Mouse (Mus musculus) embryonic facial prominence, embryonic 10.5 days (tissue): ENCODE results near the gene Plod2. TPM values are rescaled to one million over a fixed set of nuclear protein-coding genes. Genes with fewer than 3 reads are reported as not detected.

Source experiments
- DNase-seq: peaks from one replicate; pipeline ENCODE4 v3.0.0-alpha.2; 2017; ENCODE audit warnings: low spot score
- H3K27ac ChIP-seq: fragments of 300-500 bp; sonication (generic); replicated peaks from 2 replicates; pipeline ENCODE4 v1.5.1; 2016; ENCODE audit warnings: mild to moderate bottlenecking
- H3K27me3 ChIP-seq: fragments of 300-500 bp; sonication (generic); replicated peaks from 2 replicates; pipeline ENCODE4 v1.6.1; 2016; ENCODE audit warnings: low read depth, mild to moderate bottlenecking; ENCODE audit not compliant: poor library complexity, severe bottlenecking
- H3K36me3 ChIP-seq: fragments of 300-500 bp; sonication (generic); replicated peaks from 2 replicates; pipeline ENCODE4 v1.6.1; 2016; ENCODE audit warnings: mild to moderate bottlenecking, moderate library complexity
- H3K4me1 ChIP-seq: fragments of 300-500 bp; sonication (generic); 2 replicates; pipeline ENCODE4 v1.6.1; 2016
- H3K4me3 ChIP-seq: fragments of 300-500 bp; sonication (generic); 2 replicates; pipeline ENCODE4 v1.5.1; 2016; ENCODE audit warnings: mild to moderate bottlenecking, moderate library complexity
- H3K9me3 ChIP-seq: fragments of 300-500 bp; sonication (generic); 2 replicates; pipeline ENCODE4 v1.6.1; 2016; ENCODE audit warnings: mild to moderate bottlenecking
- WGBS: fragments of 180-500 bp; shearing (Covaris S2); methylation state at CpG from one replicate; pipeline ENCODE4 v1.1.7; 2016; 5-methylcytosine and 5-hydroxymethylcytosine counted together
- polyA plus RNA-seq: library from polyadenylated mRNA; unstranded; fragments of >200 nt; fragmentation: Nextera tagmentation; extraction: Ambion mirVana; gene quantifications from 2 replicates; pipeline ENCODE4 v1.2.1, GENCODE M21; 2016

The Plod2 gene
- polyA plus RNA-seq, 1 experiment from 2014 or later, result 29.9 TPM

DNA sequence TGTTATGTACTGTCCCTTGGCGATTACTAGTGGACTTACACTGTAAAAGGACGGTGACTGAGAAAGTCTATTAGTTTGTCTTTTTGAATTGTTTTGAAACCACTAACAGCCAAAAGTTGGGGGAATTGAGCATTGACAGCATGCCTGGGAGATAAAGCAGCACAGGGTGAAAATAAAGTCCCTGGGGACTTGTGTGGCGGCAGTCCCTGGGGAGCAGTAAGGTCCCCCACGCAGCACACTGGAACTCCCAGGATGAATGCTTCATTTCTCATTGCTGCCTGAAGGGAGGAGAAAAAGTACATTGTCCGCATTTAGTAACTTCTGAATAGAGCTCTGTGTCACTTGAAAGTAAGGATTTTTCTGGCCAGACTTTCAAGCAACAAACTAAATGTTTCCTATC lies 49.5 kb downstream of the Plod2 start:
- no peak overlapping the region for H3K27ac ChIP-seq
- no peak overlapping the region for H3K4me3 ChIP-seq
- H3K9me3 ChIP-seq, result no peaks in the 10 kb centered on the region
- peaks cover 41% of the 10 kb centered on the region for H3K36me3 ChIP-seq
- no peaks in the 10 kb centered on the region for H3K27me3 ChIP-seq
- H3K4me1 ChIP-seq, result peaks cover 15% of the 10 kb centered on the region
- no peak for DNase-seq
- WGBS, result 70% methylated on average over 5 of the region's 5 CpGs

DNA sequence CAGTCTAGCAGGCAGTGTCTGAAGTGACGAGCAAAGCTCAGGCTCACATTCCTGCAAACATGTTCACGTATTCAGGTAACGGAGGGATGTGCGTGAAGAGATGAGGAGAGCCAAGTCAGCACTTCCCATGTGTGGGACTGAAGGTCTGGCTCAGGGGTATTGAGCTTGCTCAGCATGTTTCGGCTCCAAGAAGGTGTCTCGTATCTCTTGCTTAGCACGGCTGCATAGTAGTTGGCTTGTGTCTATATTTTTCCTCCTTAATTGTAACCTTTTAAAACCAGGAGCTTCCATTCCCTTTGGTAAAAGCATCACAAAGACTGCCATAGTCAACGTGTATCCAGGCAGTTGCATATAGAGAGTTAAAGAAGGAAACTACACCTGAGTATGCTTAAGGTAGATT lies 50.7 kb downstream of the Plod2 start:
- H3K9me3 ChIP-seq, result no peaks in the 10 kb centered on the region
- no peak overlapping the region for H3K27ac ChIP-seq
- peaks cover 17% of the 10 kb centered on the region for H3K4me1 ChIP-seq
- 88% methylated on average over 8 of the region's 8 CpGs for WGBS
- no peak for DNase-seq
- no peaks in the 10 kb centered on the region for H3K27me3 ChIP-seq
- H3K36me3 ChIP-seq, result peaks cover 39% of the 10 kb centered on the region
- H3K4me3 ChIP-seq, result no peak overlapping the region

DNA sequence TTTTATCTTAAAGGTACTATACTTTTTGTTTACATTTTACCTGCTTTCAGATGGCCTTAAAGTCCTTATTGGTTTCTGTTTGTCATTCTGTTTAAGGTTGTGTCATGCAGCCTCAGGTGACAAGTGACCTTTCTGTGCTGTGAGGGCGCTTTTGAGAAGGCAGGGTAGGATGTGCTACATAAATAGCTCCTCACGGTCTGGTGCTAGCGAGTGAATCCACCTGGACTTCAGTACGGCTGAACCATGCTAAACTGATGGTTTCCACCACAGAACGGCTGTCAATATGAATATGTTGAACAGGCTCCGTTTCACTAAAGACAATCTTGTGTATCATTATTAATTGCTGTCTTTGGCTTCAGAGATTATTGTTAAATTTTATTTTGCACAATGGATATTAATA lies 52.5 kb downstream of the Plod2 start:
- DNase-seq, result no peak
- no peaks in the 10 kb centered on the region for H3K27me3 ChIP-seq
- H3K4me3 ChIP-seq, result no peak overlapping the region
- peaks cover 29% of the 10 kb centered on the region for H3K36me3 ChIP-seq
- 71% methylated on average over 6 of the region's 6 CpGs for WGBS
- no peaks in the 10 kb centered on the region for H3K9me3 ChIP-seq
- peaks cover 17% of the 10 kb centered on the region for H3K4me1 ChIP-seq
- H3K27ac ChIP-seq, result no peak overlapping the region

DNA sequence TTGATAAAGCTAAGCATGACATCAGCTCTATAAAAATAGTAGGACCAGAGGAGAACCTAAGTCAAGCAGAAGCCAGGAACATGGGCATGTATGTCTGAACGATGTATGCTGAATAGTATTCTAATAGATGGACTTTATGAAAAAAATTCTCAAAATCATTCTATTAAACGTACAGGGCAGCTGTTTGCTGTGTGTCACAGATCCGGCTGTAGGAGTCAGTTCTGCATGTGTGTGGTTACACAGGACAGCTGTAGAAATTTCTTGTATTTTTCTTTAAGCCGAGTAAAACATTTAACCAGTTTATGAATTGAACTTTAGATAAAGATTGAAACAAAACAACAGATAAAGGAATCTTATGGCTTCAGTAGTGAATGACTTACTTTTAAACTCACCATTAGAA lies 53.3 kb downstream of the Plod2 start:
- H3K36me3 ChIP-seq, result peaks cover 32% of the 10 kb centered on the region
- no peaks in the 10 kb centered on the region for H3K9me3 ChIP-seq
- no peaks in the 10 kb centered on the region for H3K27me3 ChIP-seq
- DNase-seq, result no peak
- WGBS, result 90% methylated on average over 4 of the region's 4 CpGs
- no peak overlapping the region for H3K4me3 ChIP-seq
- H3K4me1 ChIP-seq, result peaks cover 13% of the 10 kb centered on the region
- no peak overlapping the region for H3K27ac ChIP-seq

- Histone ChIP-seq H3K27me3 (no peaks in the 10 kb centered on the region), H3K27ac (no peak overlapping the region), H3K4me3 (no peak overlapping the region), H3K4me1 (peaks cover 6% of the 10 kb centered on the region; the same call in 1 of the 2 replicates), H3K36me3 (peaks cover 35% of the 10 kb centered on the region), H3K9me3 (no peaks in the 10 kb centered on the region)
- WGBS, result 93% methylated on average over 9 of the region's 9 CpGs
- DNase-seq, result no peak
Measured at GRCm38 (mm10) chr9:92596916-92597547, 55.0 kb downstream of the Plod2 start.

- Histone ChIP-seq H3K4me1 (0 out of 2 replicates have a peak, but pooled peaks cover 2% of the 10 kb centered on the region), H3K36me3 (peaks cover 38% of the 10 kb centered on the region), H3K27me3 (no peaks in the 10 kb centered on the region), H3K4me3 (no peak overlapping the region), H3K9me3 (no peaks in the 10 kb centered on the region), H3K27ac (no peak overlapping the region)
- 58% methylated on average over 11 of the region's 11 CpGs for WGBS
- DNase-seq, result peak; percentile 31
Measured at GRCm38 (mm10) chr9:92597776-92598175, 55.8 kb downstream of the Plod2 start.

DNA sequence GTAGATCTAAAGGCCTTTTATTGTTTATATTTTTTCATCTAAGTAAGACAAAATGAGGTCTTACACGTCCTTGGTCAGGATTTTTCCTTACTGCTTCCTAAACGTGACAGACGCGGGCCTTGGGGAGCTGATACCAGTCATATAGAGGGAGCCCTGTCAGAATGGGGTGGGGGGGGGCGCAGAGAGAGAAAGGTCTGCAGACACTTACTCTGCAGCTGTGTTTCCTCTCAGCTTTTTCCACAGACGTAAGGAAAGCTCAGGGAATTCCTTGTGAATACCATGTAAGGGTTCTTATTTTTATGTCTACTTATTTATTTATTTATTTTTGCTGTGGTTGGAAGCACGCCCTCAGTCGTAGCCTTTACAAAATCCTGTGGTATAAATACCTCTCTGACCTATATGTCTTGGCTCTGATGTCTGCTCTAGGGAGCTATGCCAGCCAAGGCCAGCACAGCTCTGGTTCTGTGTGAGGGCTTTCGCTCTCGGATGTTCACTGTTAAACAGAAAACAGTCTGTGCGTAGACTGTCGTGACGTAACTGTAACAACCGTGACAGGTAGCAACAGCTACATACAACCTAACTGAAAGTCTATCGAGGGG lies 58.0 kb downstream of the Plod2 start:
- Histone ChIP-seq H3K4me1 (0 out of 2 replicates have a peak, but pooled peaks cover 2% of the 10 kb centered on the region), H3K9me3 (no peaks in the 10 kb centered on the region), H3K27ac (no peak overlapping the region), H3K27me3 (no peaks in the 10 kb centered on the region), H3K4me3 (no peak overlapping the region), H3K36me3 (peaks cover 51% of the 10 kb centered on the region)
- 90% methylated on average over 15 of the region's 15 CpGs for WGBS
- no peak for DNase-seq

- no peak overlapping the region for H3K4me3 ChIP-seq
- no peak for DNase-seq
- 91% methylated on average over 5 of the region's 5 CpGs for WGBS
Measured at GRCm38 (mm10) chr9:92601551-92601950, 59.5 kb downstream of the Plod2 start.

GRCm38 (mm10) chr9:92603541-92603940 lies 61.5 kb downstream of the Plod2 start:
- WGBS, result 77% methylated on average over 4 of the region's 4 CpGs
- H3K27ac ChIP-seq, result no peak overlapping the region
- H3K9me3 ChIP-seq, result no peaks in the 10 kb centered on the region
- no peak overlapping the region for H3K4me3 ChIP-seq
- H3K4me1 ChIP-seq, result 0 out of 2 replicates have a peak, but pooled peaks cover 4% of the 10 kb centered on the region
- H3K27me3 ChIP-seq, result no peaks in the 10 kb centered on the region
- H3K36me3 ChIP-seq, result peaks cover 53% of the 10 kb centered on the region
- DNase-seq, result no peak

More at GRCm38 (mm10) chr9:92601551-92601950, 59.5 kb downstream of the Plod2 start:
- Histone ChIP-seq H3K27me3 (no peaks in the 10 kb centered on the region), H3K4me1 (0 out of 2 replicates have a peak, but pooled peaks cover 2% of the 10 kb centered on the region), H3K27ac (no peak overlapping the region), H3K36me3 (peaks cover 62% of the 10 kb centered on the region), H3K9me3 (no peaks in the 10 kb centered on the region)

- no peaks in the 10 kb centered on the region for H3K9me3 ChIP-seq
- 0 out of 2 replicates have a peak, but pooled peaks cover 4% of the 10 kb centered on the region for H3K4me1 ChIP-seq
- H3K27me3 ChIP-seq, result no peaks in the 10 kb centered on the region
- DNase-seq, result no peak
- no peak overlapping the region for H3K27ac ChIP-seq
- H3K4me3 ChIP-seq, result no peak overlapping the region
- WGBS, result 57% methylated on average over 9 of the region's 9 CpGs
- peaks cover 11% of the 10 kb centered on the region for H3K36me3 ChIP-seq
Measured at GRCm38 (mm10) chr9:92610628-92611267, 68.7 kb downstream of the Plod2 start.

DNA sequence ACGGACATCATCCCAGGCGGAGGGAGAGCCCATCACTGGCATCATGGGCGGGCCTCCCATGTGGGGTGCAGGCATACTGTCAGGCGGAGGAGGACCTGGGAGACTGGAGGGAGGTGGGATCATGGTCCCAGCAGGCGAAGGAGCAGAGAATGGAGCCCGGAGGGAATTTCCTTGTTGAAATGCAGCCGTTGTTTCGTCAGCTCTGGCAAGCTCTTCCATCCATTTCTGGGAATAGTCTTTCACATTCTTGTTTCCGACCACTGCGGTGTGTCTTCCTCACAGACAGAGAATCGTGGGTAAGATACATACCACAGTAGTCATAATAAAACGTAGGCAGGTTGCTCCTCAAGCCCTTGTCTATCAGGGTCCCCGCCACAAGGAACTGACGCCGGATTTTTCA lies 70.6 kb downstream of the Plod2 start:
- Histone ChIP-seq H3K4me1 (0 out of 2 replicates have a peak, but pooled peaks cover 2% of the 10 kb centered on the region), H3K27ac (no peak overlapping the region), H3K27me3 (no peaks in the 10 kb centered on the region), H3K9me3 (no peaks in the 10 kb centered on the region), H3K36me3 (0 out of 2 replicates have a peak, but pooled peaks cover 4% of the 10 kb centered on the region), H3K4me3 (no peak overlapping the region)
- no peak for DNase-seq
- 91% methylated on average over 15 of the region's 15 CpGs for WGBS

- Histone ChIP-seq H3K36me3 (0 out of 2 replicates have a peak, but pooled peaks cover 4% of the 10 kb centered on the region), H3K4me3 (no peak overlapping the region), H3K27ac (no peak overlapping the region), H3K27me3 (no peaks in the 10 kb centered on the region), H3K9me3 (no peaks in the 10 kb centered on the region), H3K4me1 (no peaks in the 10 kb centered on the region)
- WGBS, result 88% methylated on average over 8 of the region's 8 CpGs
- DNase-seq, result no peak
Measured at GRCm38 (mm10) chr9:92613206-92613605, 71.2 kb downstream of the Plod2 start.

DNA sequence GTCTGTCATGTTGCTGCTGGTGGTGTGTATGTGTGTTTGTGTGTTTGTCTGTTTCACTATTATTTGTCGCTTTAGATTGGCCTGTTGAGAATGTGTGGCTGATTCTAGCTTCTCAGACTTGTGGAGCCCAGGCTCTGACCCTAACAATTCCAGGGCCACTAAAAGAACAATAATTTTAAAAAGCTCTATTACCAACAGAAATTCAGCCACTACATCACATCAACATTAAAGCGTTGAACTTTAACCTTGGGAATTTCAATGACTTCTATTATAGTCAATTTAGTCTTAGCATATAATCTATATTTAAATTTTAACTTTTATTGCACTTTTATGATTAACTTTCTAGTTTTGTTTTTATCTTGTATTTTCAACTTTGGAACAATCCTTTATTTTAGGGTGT lies 74.4 kb downstream of the Plod2 start:
- H3K36me3 ChIP-seq, result no peaks in the 10 kb centered on the region
- no peaks in the 10 kb centered on the region for H3K4me1 ChIP-seq
- no peak overlapping the region for H3K4me3 ChIP-seq
- H3K9me3 ChIP-seq, result no peaks in the 10 kb centered on the region
- H3K27me3 ChIP-seq, result no peaks in the 10 kb centered on the region
- 89% methylated on average over 2 of the region's 2 CpGs for whole genome bisulfite sequencing
- H3K27ac ChIP-seq, result no peak overlapping the region
- DNase-seq, result no peak
